Mouse (Mus musculus): ENCODE measurements at regions not wholly inside any gene's neighbourhood (a gene's known extent, or its start where the extent isn't known, plus 50 kb on each side); places are given as distances from the start of the nearest gene placed in this dataset.

DNA sequence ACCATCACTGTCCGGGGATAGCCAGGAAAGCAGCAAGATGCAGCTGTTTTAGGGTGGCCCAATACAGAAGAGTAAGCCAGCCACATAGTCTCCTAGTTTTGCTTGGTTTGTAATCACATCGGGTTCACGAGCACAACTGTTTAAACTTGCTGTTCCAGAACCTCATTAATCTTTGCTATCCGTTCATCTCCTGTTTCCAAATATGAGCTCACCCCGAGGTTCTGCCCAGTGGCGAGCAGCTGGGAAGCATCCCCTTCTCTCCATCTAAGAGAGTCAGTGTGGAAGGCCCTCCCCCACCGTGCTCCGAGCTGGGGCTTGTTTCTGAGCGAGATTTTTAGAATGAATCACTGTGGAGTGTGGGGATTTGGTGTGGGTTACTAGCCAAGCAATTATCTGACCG lies 183.5 kb downstream of the Phlda1 start:
- no peak for TF ChIP-seq CTCF (IDR thresholded peaks at IDR 0.05; ENCODE audit: extremely low read depth, insufficient read length, insufficient replicate concordance, low read depth, low read length)
- TF ChIP-seq POLR2A (IDR thresholded peaks at IDR 0.05; ENCODE audit: low read depth, low read length): no peak

Data from small intestine, adult 2 months (tissue).